Mouse (Mus musculus) neural tube, embryonic 11.5 days (tissue): ENCODE results near the gene Dmxl2. TPM values are rescaled to one million over a fixed set of nuclear protein-coding genes. Genes with fewer than 3 reads are reported as not detected.

ENCODE experiments used
- ATAC-seq: fragments of 200-750 bp; cut with Nextera tagmentation; 2 replicates; pipeline ENCODE4 v1.8.0; 2017; ENCODE audit warnings: moderate number of reproducible peaks, mild to moderate bottlenecking, moderate TSS enrichment, moderate library complexity; ENCODE audit not compliant: insufficient read depth, low FRiP score, low TSS enrichment
- DNase-seq: peaks from one replicate; pipeline ENCODE4 v3.0.0-alpha.2; 2015; ENCODE audit warnings: low spot score
- H3K27ac ChIP-seq: fragments of 300-500 bp; sonication (generic); 2 replicates; pipeline ENCODE4 v1.5.1; 2014; ENCODE audit warnings: low read depth, mild to moderate bottlenecking, low read length
- H3K27me3 ChIP-seq: fragments of 300-500 bp; sonication (generic); 2 replicates; pipeline ENCODE4 v1.6.1; 2014; ENCODE audit warnings: mild to moderate bottlenecking, low read length, mixed read lengths; ENCODE audit not compliant: control insufficient read depth, insufficient read depth
- H3K36me3 ChIP-seq: fragments of 300-500 bp; sonication (generic); 2 replicates; pipeline ENCODE4 v1.6.1; 2014; ENCODE audit warnings: mild to moderate bottlenecking, low read length, moderate library complexity, mixed read lengths; ENCODE audit not compliant: control insufficient read depth, insufficient read depth
- H3K4me1 ChIP-seq: fragments of 300-500 bp; sonication (generic); 2 replicates; pipeline ENCODE4 v1.6.1; 2014; ENCODE audit warnings: low read length, mixed read lengths; ENCODE audit not compliant: control insufficient read depth, insufficient read depth
- H3K4me2 ChIP-seq: fragments of 300-500 bp; sonication (generic); 2 replicates; pipeline ENCODE4 v1.6.1; 2014; ENCODE audit warnings: low read depth, mild to moderate bottlenecking, moderate library complexity
- H3K4me3 ChIP-seq: fragments of 300-500 bp; sonication (generic); 2 replicates; pipeline ENCODE4 v1.5.1; 2014; ENCODE audit warnings: low read depth, low read length
- H3K9ac ChIP-seq: fragments of 300-500 bp; sonication (generic); 2 replicates; pipeline ENCODE4 v1.6.1; 2014; ENCODE audit warnings: mild to moderate bottlenecking, low read length
- H3K9me3 ChIP-seq: fragments of 300-500 bp; sonication (generic); 2 replicates; pipeline ENCODE4 v1.6.1; 2016; ENCODE audit warnings: low read length; ENCODE audit not compliant: control insufficient read depth
- WGBS: fragments of 180-500 bp; shearing (Covaris S2); extraction: QIAGEN DNeasy Blood & Tissue Kit; methylation state at CpG from one replicate; pipeline ENCODE4 v1.1.7; 2014; 5-methylcytosine and 5-hydroxymethylcytosine counted together
- polyA plus RNA-seq: library from polyadenylated mRNA; unstranded; fragments of >200 nt; fragmentation: Nextera tagmentation; extraction: Ambion mirVana; gene quantifications from 2 replicates; pipeline ENCODE4 v1.2.1, GENCODE M21; 2014

Dmxl2 gene
- polyA plus RNA-seq, 1 experiment from 2014 or later = 19.8 TPM

DNA sequence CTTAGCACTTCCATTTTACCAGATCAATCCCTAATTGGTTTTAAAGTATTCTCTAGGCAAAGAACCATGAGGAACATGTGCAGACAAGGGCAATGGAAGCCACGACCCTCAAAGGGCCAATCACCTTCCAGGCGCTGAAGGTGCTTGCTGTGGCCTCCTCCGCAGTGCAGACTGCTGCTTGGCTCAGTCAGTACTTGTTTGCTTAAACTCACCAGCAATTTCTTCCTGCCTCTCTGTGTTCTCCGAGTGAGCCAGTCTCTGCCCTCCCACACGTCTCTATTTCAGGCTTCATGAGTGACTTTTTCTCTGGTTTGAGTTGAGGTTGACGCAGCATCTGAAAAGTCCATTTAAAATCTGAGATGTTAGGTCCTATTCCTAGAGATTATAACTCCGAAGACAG lies 17.5 kb upstream of the Dmxl2 start:
- no peak overlapping the region for H3K4me2 ChIP-seq
- no peak overlapping the region for H3K9ac ChIP-seq
- no peak overlapping the region for H3K27ac ChIP-seq
- DNase-seq (no peak), ATAC-seq (no peak)
- H3K4me1 ChIP-seq = no peaks in the 10 kb centered on the region
- no peak overlapping the region for H3K4me3 ChIP-seq
- H3K9me3 ChIP-seq = no peaks in the 10 kb centered on the region
- no peaks in the 10 kb centered on the region for H3K27me3 ChIP-seq
- WGBS = 67% methylated on average over 7 of the region's 7 CpGs
- H3K36me3 ChIP-seq = no peaks in the 10 kb centered on the region

DNA sequence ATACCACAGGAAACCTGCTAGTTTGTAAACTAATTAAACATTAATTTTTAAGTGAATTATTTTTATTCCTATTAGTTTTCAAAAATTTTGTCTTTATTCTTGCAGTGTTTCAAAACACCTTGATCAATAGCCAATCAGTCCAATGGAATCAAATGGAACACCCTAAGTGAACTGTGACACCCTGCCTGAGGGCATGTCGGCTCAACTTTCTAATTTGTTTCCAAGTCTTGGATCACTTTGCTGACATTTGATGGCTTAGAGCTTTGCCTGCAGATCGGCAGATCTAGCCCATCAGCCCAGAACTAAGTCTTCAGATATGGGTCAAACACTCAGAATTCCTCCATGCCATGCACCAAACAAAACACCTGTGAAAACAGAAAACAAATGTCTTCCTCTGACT lies 14.6 kb upstream of the Dmxl2 start:
- H3K4me1 ChIP-seq = no peaks in the 10 kb centered on the region
- H3K4me2 ChIP-seq = no peak overlapping the region
- no peak overlapping the region for H3K9ac ChIP-seq
- H3K27ac ChIP-seq = no peak overlapping the region
- H3K36me3 ChIP-seq = no peaks in the 10 kb centered on the region
- no peak overlapping the region for H3K4me3 ChIP-seq
- no peaks in the 10 kb centered on the region for H3K9me3 ChIP-seq
- 76% methylated on average over 2 of the region's 2 CpGs for WGBS
- H3K27me3 ChIP-seq = no peaks in the 10 kb centered on the region
- ATAC-seq (no peak), DNase-seq (no peak)

DNA sequence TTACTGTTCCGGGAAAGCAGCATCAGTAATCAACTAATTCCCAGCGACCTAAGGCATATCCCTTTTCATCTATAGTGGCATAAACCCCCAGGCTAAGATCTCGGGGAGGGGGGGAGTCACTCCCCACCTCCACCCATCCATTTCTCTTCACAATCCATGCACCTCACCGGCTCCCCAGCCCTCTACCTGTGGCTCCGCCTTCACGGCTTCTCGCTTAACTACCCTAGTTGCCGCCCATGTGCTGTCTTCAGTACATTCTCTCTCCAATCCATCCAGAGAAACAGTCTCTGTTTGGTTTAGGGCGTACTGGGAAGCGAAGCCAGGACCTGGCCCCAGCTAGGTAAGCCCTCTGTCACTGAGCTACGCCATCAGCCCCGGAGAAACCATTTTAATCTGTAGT lies 1.4 kb upstream of the Dmxl2 start:
- 12% methylated on average over 12 of the region's 12 CpGs for WGBS
- no peaks in the 10 kb centered on the region for H3K36me3 ChIP-seq
- ATAC-seq (no peak), DNase-seq (no peak)
- H3K9ac ChIP-seq = no peak overlapping the region
- peaks cover 5% of the 10 kb centered on the region for H3K27me3 ChIP-seq
- no peak overlapping the region for H3K4me3 ChIP-seq
- peaks cover 2% of the 10 kb centered on the region; the same call in 1 of the 2 replicates for H3K4me1 ChIP-seq
- H3K27ac ChIP-seq = no peak overlapping the region
- peak overlapping the region; percentile 7; the same call in 1 of the 2 replicates for H3K4me2 ChIP-seq
- no peaks in the 10 kb centered on the region for H3K9me3 ChIP-seq

DNA sequence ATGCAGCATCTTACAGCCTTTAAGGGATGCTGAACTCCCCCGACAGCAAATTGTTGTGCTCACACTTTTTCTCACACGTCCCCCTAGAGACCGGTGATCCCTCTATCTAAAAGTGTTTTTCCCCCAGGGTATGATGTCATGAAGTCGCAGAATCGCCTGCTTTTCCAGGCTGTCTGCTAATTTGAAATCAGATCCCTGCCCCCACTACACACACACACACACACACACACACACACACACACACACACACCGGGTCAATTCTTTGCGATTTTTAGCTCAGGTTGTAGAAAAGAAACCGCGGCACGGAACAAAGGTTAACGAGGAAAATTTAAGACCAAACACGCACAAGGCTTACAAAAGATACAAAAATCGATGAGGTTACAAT lies 677 bp upstream of the Dmxl2 start:
- H3K4me1 ChIP-seq = peaks cover 2% of the 10 kb centered on the region; the same call in 1 of the 2 replicates
- DNase-seq (no peak), ATAC-seq (no peak; the same call in 1 of the 2 replicates)
- peak overlapping the region; percentile 81 for H3K4me3 ChIP-seq
- peak overlapping the region; percentile 77; the same call in 1 of the 2 replicates for H3K9ac ChIP-seq
- peaks cover 5% of the 10 kb centered on the region for H3K27me3 ChIP-seq
- no peaks in the 10 kb centered on the region for H3K36me3 ChIP-seq
- WGBS = 4% methylated on average over 13 of the region's 13 CpGs
- H3K9me3 ChIP-seq = no peaks in the 10 kb centered on the region
- peak overlapping the region; percentile 94 for H3K4me2 ChIP-seq
- 0 out of 2 replicates have a peak overlapping the region, but pooled peaks have one; percentile 77 for H3K27ac ChIP-seq

DNA sequence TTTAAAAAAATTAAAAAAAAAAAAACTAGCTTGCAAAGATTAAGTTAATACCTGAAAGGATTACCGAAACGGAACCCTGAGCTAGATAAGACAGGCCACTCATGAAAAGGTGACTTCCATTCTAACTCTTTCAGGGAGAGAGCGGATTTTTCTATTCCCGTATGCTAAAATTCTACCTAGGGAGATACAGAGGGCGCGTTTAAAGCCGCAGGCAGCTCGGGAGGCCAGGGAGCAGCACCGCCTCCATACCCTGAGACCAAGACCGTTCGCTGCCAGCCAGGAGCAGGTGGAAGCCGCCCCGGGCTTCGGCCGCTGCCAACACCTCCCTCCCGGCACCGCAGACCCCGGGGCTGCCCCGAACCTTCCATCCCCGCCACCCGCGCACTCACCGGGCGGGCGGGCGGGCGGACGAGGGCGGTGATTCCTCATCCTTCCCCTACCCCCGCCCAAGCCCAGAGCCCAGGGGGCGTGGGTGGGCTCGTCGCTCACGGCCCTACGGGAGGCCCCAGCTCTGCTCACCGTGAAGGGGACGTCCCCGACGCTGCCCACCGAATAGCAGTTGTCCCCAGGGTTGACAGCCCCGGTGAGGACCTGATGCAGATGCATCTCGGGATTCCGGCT lies 484 bp downstream of the Dmxl2 start:
- no peak for DNase-seq

DNA sequence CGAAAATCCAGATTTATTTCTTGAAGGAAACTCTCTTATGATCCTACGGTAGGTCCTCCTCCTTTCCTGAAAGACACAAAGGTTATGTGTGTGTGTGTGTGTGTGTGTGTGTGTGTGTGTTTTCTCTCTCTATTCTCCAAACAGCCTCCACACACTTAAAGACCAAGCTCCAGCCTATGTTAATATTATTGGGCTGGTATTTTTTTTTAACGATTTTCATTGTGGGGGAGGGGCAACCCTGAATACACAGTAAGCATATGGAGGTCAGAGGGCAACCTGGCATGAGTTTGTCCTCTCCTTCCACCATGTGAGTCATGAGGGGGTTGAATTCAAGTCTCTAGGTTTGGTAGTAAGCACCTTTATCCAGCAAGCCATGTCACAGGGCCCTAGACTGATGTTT lies 1.6 kb downstream of the Dmxl2 start:
- H3K27ac ChIP-seq = no peak overlapping the region
- ATAC-seq = no peak
- H3K36me3 ChIP-seq = no peaks in the 10 kb centered on the region
- DNase-seq = no peak
- H3K4me1 ChIP-seq = peaks cover 2% of the 10 kb centered on the region; the same call in 1 of the 2 replicates
- H3K9ac ChIP-seq = no peak overlapping the region
- H3K9me3 ChIP-seq = no peaks in the 10 kb centered on the region
- H3K27me3 ChIP-seq = peaks cover 5% of the 10 kb centered on the region
- H3K4me3 ChIP-seq = no peak overlapping the region
- WGBS = 85% methylated on average over 3 of the region's 3 CpGs
- H3K4me2 ChIP-seq = 0 out of 2 replicates have a peak overlapping the region, but pooled peaks have one; percentile 7

More for the DNA sequence above, 484 bp downstream of the Dmxl2 start:
- Histone ChIP-seq H3K36me3 (no peaks in the 10 kb centered on the region), H3K4me3 (peak overlapping the region; percentile 81), H3K9me3 (no peaks in the 10 kb centered on the region), H3K9ac (peak overlapping the region; percentile 77), H3K27me3 (peaks cover 5% of the 10 kb centered on the region), H3K4me2 (peak overlapping the region; percentile 94), H3K4me1 (peaks cover 2% of the 10 kb centered on the region; the same call in 1 of the 2 replicates), H3K27ac (peak overlapping the region; percentile 77)
- peak; percentile 53 for ATAC-seq
- WGBS = under 1% methylated on average over 35 of the region's 43 CpGs

DNA sequence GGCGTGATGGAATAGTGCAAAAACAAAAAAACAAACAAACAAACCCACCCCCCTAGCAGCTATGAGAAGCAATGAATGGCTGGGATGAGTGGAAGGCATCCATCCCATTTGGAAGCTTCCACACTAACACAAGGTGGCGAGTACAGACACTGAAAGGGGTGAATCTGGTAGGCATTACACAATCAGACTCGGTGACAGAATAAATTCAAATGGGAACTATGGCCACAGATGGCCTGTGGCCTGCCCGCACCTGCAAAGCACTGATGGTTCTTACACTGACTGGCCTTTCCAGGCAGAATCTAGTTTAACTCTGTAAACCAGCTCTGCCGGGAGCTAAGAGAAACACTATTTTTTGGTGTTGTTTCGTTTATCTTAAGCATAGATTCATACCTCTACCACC lies 2.1 kb downstream of the Dmxl2 start:
- no peak overlapping the region for H3K27ac ChIP-seq
- H3K4me2 ChIP-seq = no peak overlapping the region
- H3K36me3 ChIP-seq = no peaks in the 10 kb centered on the region
- H3K9me3 ChIP-seq = no peaks in the 10 kb centered on the region
- peaks cover 5% of the 10 kb centered on the region for H3K27me3 ChIP-seq
- peaks cover 2% of the 10 kb centered on the region; the same call in 1 of the 2 replicates for H3K4me1 ChIP-seq
- WGBS = 88% methylated on average over 6 of the region's 6 CpGs
- ATAC-seq = no peak
- H3K4me3 ChIP-seq = no peak overlapping the region
- DNase-seq = no peak
- no peak overlapping the region for H3K9ac ChIP-seq

DNA sequence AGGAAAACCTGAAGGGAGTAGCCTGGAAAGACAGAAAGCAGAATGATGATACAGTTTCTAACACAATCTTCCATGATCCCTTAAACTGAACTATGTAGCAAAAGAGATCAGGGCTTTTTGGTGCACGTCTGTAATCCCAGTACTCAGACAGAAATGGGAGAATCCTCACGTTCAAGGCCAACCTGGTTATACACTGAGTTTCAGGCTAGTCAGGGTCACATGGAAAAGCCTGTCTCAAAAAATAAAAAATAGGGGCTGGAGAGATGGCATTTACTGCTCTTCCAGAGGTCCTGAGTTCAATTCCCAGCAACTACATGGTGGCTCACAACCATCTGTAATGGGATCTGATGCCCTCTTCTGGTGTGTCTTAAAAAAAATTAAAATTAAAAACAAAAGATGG lies 11.0 kb downstream of the Dmxl2 start:
- no peaks in the 10 kb centered on the region for H3K27me3 ChIP-seq
- WGBS = 86% methylated on average over 2 of the region's 2 CpGs
- H3K9ac ChIP-seq = no peak overlapping the region
- no peaks in the 10 kb centered on the region for H3K4me1 ChIP-seq
- no peak for ATAC-seq
- no peak overlapping the region for H3K4me3 ChIP-seq
- H3K9me3 ChIP-seq = no peaks in the 10 kb centered on the region
- DNase-seq = no peak
- no peak overlapping the region for H3K27ac ChIP-seq
- no peaks in the 10 kb centered on the region for H3K36me3 ChIP-seq
- H3K4me2 ChIP-seq = no peak overlapping the region

DNA sequence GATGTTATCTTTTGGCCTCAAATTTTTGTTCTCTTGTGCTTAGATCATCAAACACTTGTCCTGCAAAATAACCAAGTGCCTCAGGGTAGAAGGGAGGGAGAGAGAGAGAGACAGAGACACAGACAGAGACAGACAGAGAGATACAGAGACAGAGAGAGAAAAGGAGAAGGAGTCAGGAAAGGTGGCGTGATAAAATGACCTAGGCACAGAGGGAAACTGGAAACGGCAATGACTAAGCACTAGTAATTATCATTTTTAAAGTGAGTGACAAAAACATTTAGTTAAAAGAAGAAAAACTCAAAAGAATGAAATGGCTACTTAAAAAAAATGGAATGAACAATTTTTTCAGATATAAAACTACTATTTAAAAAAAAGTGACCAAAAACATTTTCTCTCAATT lies 11.8 kb downstream of the Dmxl2 start:
- no peaks in the 10 kb centered on the region for H3K27me3 ChIP-seq
- DNase-seq = no peak
- H3K36me3 ChIP-seq = no peaks in the 10 kb centered on the region
- H3K4me1 ChIP-seq = no peaks in the 10 kb centered on the region
- no peaks in the 10 kb centered on the region for H3K9me3 ChIP-seq
- ATAC-seq = no peak
- no peak overlapping the region for H3K4me3 ChIP-seq
- H3K27ac ChIP-seq = no peak overlapping the region
- WGBS = 84% methylated on average over 2 of the region's 2 CpGs
- no peak overlapping the region for H3K4me2 ChIP-seq
- no peak overlapping the region for H3K9ac ChIP-seq
